Mouse (Mus musculus) left cerebral cortex, postnatal 14 days (tissue): ENCODE data around the gene Dync1li2. TPM values are rescaled to one million over a fixed set of nuclear protein-coding genes. Genes with fewer than 3 reads are reported as not detected.

ENCODE experiments used
- DNase-seq, 2 experiments: peaks; one replicate each; pipeline ENCODE4 v3.0.0; 2021 to 2022; ENCODE audit warnings: low spot score in 2 of 2, mixed read lengths in 1 of 2
- intact Hi-C: fragments of 180-260 bp; cut with DNase I; formaldehyde crosslinking; loops from one replicate; pipeline ENCODE4 v1.15.1; 2025
- total RNA-seq, 2 experiments: library from RNA; stranded (reverse); gene quantifications; 2 replicates each; pipeline ENCODE4 v1.2.3; 2021

Gene Dync1li2
- total RNA-seq, 2 experiments from 2014 or later = 254 to 257 TPM

- DNase-seq = no peak
- intact Hi-C loops = no loop called here
Observed at GRCm38 (mm10) chr8:104427703-104428102, 15.1 kb downstream of the Dync1li2 start.

DNA sequence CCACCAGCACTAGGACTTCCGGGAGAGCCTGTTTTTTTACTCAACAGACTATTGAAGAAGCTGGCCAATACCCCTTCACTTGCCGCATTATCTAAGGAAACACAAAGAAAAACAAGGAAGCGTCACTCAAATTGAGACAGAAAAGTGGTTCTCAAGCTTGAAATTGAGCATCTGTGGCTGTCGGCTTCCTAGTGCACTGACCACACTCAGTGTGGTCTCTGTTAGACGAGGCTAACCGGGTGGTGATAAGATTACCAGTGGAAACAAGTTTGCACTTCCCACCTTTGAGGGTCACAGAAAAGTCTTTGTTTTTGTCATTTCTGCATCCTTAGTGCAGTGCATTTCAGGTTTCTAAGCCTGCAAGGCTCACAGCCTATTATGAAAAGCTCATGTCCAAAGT, 20.5 kb downstream of the Dync1li2 start:
- intact Hi-C loops = loop anchor here (5.0 kb wide), 1 partner anchor 95 kb away; no protein-coding TSS in a partner anchor
- DNase-seq = no peak

DNA sequence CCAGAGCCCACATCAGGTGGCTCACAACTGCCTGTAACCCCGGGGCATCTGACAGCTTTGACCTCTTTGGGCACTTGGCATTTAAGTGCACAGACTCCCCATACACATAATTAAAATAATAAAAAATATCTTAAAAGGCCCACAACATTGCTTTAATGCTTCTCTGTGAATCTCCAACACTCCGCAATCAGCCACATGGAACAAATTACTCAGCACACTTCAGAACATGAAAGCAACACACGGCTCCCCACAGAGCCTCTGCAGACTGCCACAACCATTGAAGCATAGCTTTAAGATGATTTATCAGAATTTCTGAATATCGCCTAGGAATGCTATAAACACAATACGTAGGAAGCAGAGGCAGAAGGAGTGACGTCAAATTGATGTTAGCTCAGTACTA, 26.8 kb downstream of the Dync1li2 start:
- intact Hi-C loops = no loop called here
- no peak for DNase-seq

- intact Hi-C loops = no loop called here
- no peak for DNase-seq
Observed at GRCm38 (mm10) chr8:104414204-104414603, 28.6 kb downstream of the Dync1li2 start.

GRCm38 (mm10) chr8:104413770-104414169, 29.1 kb downstream of the Dync1li2 start:
- intact Hi-C loops = no loop called here
- DNase-seq = no peak

- peak in 1 of 2 experiments; percentile 49 for DNase-seq
- intact Hi-C loops = no loop called here
Observed at GRCm38 (mm10) chr8:104412805-104413532, 29.9 kb downstream of the Dync1li2 start.

- no peak for DNase-seq
- intact Hi-C loops = no loop called here
Observed at GRCm38 (mm10) chr8:104411972-104412371, 30.9 kb downstream of the Dync1li2 start.

DNA sequence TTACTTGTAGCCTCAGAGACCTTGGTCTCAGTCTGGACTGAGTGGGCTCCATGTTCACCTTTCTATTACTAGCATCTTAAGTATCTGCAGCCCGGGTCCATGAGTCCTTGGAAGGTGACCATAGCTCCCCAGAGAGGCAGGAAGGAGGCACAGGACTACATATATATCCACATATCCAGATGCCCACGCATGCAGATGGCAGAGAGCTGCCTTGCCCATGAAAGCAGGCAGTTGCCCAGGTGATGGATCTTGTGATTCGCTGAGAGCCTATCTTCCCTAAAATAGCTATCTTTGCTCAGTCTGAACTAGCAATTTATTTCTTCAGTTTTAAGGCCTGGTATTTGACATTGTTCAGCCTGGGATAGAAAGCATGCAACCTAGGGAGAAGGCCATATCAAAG, 31.4 kb downstream of the Dync1li2 start:
- intact Hi-C loops = no loop called here
- DNase-seq = peak; percentile 78 to 92

DNA sequence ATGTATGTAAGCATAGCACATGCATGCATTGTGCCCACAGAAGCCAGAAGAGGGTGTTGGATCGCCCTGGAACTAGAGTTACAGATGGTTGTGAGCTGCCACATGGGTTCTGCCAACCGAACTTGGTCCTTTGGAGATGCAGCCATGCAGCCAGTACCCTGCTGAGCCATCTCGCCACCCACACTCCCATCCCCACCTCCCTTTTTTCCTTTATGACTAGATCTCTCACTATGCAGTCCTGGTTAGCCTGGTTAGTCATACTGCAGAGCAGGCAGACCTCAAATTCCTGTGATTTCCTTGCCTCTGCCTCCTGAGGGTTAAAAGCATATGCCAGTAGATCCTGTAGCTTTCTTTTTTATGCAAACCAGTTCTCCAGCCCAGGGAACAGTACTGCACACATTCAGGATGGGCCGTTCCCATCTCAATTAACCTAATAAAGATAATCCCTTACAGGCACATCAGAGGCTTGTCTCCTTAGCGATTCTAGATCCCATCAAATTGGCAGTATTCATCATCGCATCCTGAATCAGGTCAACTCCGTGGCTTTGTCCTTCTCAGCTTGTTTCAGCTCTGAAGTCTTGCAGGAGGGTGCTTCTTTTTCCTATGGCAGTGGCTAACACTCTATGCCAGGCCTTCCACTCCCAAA, 32.1 kb downstream of the Dync1li2 start:
- intact Hi-C loops = no loop called here
- peak in 1 of 2 experiments; percentile 58 for DNase-seq

- intact Hi-C loops = no loop called here
Observed at GRCm38 (mm10) chr8:104408328-104409110, 34.3 kb downstream of the Dync1li2 start.

GRCm38 (mm10) chr8:104406340-104407128, 36.3 kb downstream of the Dync1li2 start:
- intact Hi-C loops = no loop called here
- DNase-seq = no peak

More at GRCm38 (mm10) chr8:104408328-104409110, 34.3 kb downstream of the Dync1li2 start:
- no peak for DNase-seq

- DNase-seq = peak in 1 of 2 experiments; percentile 37
- intact Hi-C loops = no loop called here
Observed at GRCm38 (mm10) chr8:104405430-104406187, 37.2 kb downstream of the Dync1li2 start.

GRCm38 (mm10) chr8:104403596-104403995, 39.3 kb downstream of the Dync1li2 start:
- DNase-seq = no peak
- intact Hi-C loops = no loop called here

DNA sequence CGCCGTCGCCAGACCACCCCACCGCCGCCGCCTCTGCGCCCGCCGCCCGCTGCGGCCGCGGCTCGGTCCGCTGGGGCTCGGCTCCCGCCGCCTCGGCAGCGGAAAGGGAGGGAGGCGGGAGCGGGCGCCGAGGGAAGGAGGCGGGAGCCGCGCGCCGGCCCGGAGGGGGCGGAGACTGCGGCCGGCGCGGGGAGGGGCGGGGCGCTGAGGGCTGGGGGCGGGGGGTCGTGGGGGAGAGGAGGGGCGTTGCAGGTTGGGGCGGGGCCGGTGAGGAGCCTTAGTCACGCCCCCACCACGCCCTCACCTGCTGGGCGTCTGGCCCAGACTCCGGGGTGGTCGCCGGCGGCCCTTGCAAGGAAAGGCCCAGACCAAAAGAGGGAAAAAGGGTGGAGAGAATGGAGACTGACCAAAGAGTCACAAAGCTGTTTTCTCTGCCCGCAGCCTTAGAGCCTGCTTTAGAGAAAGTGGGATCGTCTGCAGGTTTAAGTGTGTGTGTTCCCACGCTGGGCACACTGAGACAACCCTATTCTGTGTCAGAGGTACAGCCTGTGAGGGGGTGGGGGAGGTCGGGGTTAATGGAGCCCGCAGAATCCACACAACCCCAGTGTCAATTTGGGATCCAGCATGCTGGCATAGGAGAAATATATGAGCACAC, 47.0 kb downstream of the Dync1li2 start, which contains the start of gene Cmtm4:
Cmtm4 (minus strand) TSS at position 105 of the 655 bp plus-strand sequence.
- intact Hi-C loops = no loop called here
- peak in 1 of 2 experiments; percentile 53 for DNase-seq

GRCm38 (mm10) chr8:104394801-104395702, 47.8 kb downstream of the Dync1li2 start:
- intact Hi-C loops = loop anchor here (5.0 kb wide), 1 partner anchor 43 kb away; no protein-coding TSS in a partner anchor
- DNase-seq = peak in 1 of 2 experiments; percentile 37

DNA sequence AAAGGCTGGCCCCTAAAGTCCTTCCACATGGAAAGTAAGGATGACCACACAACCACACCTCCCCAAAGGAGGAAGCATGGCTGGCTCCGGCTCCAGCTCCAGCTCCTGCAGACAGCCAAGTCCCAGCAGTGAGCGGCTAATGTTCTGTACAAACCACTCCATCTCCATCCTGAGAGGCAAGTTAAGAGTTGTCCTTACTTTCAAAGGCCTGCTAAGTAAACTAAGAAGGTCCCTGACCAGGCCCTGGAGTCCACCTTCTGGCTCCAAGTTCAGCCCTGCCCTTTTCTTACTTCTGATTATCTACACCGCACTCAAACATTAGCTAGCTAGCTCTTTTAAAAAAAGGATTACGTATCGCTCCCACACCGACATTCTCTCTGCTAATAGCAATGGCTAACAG, 49.1 kb downstream of the Dync1li2 start:
- no peak for DNase-seq
- intact Hi-C loops = loop anchor here (5.0 kb wide), 1 partner anchor 41 kb away; no protein-coding TSS in a partner anchor

DNA sequence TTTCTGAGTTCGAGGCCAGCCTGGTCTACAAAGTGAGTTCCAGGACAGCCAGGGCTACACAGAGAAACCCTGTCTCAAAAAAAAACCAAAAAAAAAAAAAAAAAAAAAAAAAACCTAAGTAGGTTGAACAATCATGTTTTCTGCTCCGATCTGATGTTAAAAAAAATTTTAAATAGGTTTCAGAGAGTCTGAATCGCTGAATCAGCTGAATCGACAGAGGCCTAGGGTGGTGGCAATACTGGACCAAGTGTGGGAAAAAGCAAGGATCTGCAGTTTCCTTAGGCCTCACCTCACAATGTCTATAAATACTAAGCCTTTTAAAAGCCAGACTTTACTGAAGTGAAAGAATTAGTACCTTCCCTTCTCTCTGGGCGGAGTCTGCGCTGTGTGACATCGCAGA, 49.7 kb downstream of the Dync1li2 start:
- no peak for DNase-seq
- intact Hi-C loops = loop anchor here (5.0 kb wide), 1 partner anchor 41 kb away; no protein-coding TSS in a partner anchor
